Mouse (Mus musculus) heart, postnatal 25 days (tissue): Measurements from ENCODE around the gene Bcl9. TPM values are rescaled to one million over a fixed set of nuclear protein-coding genes. Genes with fewer than 3 reads are reported as not detected.

ENCODE experiments used
- DNase-seq: peaks from one replicate; pipeline ENCODE4 v3.0.0; 2022; ENCODE audit warnings: low spot score
- intact Hi-C: fragments of 180-260 bp; cut with DNase I; formaldehyde crosslinking; loops from one replicate; pipeline ENCODE4 v1.15.1; 2025
- total RNA-seq, 2 experiments: library from RNA; stranded (reverse); gene quantifications; 2 replicates each; pipeline ENCODE4 v1.2.3; 2021

The Bcl9 gene
- total RNA-seq, 2 experiments from 2014 or later: 18.8 to 22.5 TPM

DNA sequence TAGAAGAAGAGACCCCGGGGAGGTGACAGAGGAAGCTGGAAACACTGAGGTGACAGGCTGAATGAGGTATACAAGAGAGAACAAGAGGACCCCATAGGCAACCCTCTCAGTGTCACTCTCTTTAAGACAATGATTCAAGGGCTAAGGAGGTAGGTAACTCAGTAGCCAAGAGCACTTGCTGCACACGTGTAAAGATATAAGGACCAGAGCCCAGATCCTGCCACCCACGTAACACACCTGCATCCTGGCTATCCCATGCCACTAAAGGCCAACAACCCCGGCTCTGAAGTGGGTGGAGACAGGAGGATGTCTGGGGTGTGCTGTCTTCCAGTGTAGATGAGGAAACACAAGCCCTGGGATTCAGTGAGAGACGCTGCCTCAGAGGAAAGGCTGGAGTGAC lies 58.4 kb downstream of the Bcl9 start:
- no peak for DNase-seq
- intact Hi-C loops: no loop called here

DNA sequence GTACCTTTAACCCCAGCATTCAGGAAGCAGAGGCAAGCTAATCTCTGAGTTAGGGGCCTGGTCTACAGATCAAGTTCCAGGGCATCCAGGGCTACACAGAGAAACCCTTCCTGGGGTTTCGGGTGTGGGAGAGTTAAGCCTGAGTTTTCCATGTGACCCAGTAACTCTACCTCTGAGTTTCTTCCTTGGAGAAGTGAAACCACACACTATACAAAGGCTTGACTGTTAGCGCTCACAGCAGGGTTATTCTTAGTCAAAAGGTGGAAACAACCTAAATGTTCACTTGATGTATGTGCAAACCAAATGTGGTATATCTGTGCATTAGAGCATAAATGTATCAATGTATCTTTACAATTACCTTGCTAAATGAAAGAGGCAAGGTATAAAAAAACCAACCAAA lies 59.2 kb downstream of the Bcl9 start:
- DNase-seq: no peak
- intact Hi-C loops: no loop called here

DNA sequence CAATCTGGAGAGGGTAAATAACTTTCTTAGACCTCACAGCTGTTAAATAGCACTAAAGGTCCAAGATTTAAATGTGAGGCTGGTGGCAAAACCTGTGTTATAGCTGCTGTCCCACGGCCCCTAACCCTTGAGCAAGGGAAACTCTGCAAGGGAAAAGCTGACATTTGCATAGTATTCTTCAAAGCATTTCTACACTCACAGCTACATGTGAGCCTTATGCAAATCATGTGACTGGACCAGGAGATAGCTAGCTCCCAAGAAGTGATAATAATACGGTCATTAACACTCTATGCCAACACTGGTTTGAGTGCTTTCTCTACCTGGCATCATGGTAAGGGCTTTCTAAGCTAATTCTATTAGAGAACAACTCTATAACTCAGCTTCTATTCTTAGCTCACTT lies 60.3 kb downstream of the Bcl9 start:
- DNase-seq: no peak
- intact Hi-C loops: no loop called here

DNA sequence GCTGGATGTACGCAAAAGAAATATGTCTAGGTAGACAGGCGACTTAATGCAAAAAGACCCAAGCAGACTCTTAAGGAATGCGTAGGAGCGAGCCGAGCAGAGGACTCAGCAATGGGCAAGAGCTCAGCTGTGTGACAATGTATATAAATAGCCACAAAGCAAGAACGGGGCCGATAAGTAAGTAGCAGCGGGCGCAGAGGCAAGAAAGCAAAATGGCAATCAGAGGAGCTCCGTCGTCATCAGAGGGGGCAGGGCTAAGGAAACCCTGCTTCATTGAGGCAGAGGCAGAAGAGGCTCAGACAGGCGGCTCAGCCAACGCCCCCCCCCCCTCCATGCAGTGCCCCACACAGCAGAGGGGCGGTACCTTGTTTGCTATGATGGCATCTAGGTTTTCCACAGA lies 62.9 kb downstream of the Bcl9 start:
- DNase-seq: no peak
- intact Hi-C loops: no loop called here

DNA sequence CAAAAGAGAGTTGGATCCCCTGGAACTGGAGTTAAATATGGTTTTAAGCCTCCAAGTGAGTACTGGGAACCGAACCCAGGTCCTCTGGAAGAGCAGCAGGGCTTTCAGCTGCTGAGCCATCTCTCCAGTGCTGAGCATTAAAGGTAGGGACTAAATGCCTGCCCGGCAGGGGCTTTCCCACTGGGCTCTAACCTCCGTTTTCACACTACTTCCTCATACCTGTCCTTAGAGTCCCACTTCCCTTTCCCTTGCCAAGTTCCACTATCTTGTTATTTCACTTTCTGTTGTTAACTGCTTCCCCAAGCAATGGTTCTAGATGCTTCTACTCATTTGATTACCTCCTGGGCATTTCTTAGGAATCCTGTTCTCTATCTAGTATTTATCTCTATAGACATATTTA lies 65.4 kb downstream of the Bcl9 start:
- intact Hi-C loops: no loop called here
- DNase-seq: no peak

DNA sequence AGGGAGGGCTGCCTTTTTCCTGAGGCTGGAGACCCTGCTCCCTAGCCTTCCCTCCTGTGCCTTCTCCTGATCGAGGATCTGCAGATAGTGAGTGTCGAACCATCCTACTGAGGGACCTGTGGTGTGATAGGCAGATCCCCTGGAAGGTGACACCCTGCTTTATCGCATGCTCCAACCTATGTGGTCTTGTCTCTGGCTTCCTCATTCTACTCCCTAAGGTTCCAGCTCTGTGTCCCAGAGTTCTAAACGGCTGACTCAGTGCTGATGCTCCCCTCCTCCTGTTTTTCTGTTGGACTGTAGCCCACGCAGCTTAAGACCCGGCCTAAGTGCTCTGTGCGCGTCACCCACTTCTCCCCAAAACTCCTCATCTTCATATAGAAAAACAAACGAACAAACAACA lies 65.9 kb downstream of the Bcl9 start:
- no peak for DNase-seq
- intact Hi-C loops: no loop called here

DNA sequence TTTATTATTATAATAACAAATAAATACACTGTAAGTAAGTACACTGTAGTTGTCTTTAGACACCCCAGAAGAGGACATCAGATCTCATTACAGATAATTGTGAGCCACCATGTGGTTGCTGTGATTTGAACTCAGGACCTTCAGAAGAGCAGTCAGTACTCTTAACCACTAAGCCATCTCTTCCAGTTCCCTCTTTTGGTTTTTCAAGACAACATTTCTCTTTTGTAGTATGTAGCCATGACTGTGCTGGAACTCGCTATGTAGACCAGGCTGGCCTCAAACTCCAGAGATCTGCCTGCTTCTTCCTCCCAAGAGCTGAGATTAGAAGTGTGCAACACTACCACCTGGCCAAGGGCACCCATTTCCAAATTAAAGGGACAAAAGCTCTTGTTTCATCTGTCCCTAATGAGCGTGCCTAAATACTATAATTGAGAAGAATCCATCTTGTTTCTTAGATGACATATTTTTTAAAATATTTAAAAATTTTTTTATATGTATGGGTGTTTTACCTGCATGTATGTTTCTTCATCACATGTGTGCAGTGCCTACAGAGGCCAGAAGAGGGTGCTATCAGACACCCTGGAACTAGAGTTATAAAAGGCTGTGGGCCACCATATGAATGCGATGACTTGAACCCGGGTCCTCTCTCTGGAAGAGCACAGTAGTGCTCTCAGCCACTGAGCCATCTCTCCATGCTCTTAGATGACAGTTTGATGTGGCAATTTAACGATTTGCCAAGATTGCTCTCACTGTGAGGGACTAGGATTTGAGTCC lies 66.9 kb downstream of the Bcl9 start:
- intact Hi-C loops: no loop called here
- no peak for DNase-seq

DNA sequence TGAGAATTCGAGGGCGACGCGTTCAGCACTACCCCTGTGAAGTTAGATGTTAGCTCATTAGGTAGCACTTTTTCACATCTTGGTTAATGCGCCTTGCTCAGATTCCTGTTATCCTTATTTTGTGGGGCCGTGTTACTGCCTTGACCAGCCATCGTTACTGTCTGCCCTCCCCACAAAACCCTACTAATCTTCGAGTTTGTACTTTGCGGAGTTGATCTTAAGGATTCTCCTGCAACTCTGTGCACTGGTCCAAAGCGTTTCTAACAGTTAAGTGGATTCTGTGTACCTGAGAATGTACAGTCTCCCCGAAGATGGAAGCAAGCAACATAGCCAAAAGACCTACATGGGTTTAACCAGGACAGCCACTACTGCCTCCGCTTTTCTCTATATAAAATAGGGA lies 69.3 kb downstream of the Bcl9 start:
- intact Hi-C loops: loop anchor here (5.0 kb wide), 1 partner anchor 71 kb away; the partner anchor contains the start of gene Acp6
- DNase-seq: no peak

DNA sequence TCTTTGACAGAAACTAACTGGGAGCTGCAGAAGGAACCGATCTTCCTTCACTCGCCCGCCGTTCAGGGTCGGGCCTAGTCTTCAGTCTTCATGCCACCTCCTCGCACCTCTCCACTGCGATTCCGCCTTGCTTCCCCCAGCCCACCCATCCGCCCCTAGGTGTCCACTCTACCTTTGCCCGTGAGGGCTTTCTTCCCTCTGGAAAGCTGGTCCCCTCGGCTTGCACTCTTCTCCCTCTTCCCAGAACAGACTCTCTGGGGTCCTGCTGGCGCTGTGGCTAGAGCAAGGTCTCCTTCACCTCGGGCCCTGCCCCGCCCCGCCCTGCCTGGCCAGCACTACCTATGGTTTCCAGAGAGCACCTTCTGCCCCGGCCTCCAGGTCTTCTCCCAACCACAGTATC lies 69.7 kb downstream of the Bcl9 start:
- no peak for DNase-seq
- intact Hi-C loops: loop anchor here (5.0 kb wide), 1 partner anchor 71 kb away; the partner anchor contains the start of gene Acp6

DNA sequence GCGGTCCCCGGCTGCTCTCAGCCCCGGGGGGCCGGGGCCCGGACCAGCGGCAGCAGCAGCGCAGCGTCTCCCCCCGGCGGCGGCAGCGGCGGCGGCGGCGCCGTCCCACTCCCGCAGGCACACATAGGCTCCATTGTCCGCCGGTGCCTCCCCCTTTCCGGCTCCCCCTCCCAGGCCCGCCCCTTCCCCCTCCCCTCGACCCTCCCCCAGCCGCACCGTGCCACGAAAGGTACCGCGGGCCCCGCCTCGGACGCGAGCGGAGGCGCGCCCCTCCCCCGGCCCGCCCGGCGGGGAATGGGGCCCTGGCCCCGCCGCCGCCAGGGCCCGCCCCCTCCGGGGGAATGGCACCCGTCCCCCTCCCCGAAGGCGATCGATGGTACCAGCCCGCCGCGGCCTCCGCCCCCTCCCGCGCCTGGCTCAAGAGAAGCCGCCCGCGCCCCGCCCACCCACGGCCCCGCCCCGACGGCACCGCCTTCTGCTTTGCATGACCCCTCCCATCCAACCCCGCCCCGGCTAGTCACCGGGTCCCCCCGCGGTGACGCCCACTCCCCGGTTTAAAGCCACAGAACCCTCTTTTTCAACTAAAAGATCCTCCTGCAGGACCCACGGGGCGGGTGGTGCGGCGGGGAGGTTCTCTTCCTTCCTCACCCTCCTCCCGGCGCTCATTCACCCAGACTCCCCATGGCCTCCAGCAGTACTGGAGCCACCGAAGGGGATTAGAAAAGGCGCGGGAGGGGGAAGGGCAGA lies 70.3 kb downstream of the Bcl9 start:
- peak; percentile 89 for DNase-seq

DNA sequence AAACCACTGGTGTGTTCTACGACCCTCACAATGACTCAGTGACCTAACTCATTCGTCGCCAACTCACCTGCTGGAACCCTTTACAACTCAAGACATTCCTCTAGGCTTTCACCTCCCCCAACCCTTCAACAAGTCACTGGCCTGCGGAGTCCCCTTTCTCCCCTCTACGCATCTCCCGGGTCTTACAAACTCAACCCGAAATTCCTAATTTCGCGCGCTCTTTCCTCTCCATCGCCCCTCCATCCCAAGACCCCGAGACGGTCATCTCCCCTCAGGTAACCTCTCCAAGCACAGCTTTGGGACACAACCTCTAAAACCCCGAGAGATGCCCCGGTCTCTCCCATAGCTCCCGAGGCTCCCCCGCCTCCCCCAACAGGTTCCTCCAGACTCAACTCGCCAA lies 71.0 kb downstream of the Bcl9 start:
- DNase-seq: no peak
- intact Hi-C loops: loop anchor here (2.0 to 5.0 kb wide), 2 partner anchors 69 to 70 kb away; partner anchors contain the start of genes Acp6 and Bcl9

More for the DNA sequence above, 70.3 kb downstream of the Bcl9 start:
- intact Hi-C loops: loop anchor here (2.0 to 5.0 kb wide), 2 partner anchors 69 to 70 kb away; partner anchors contain the start of genes Acp6 and Bcl9

DNA sequence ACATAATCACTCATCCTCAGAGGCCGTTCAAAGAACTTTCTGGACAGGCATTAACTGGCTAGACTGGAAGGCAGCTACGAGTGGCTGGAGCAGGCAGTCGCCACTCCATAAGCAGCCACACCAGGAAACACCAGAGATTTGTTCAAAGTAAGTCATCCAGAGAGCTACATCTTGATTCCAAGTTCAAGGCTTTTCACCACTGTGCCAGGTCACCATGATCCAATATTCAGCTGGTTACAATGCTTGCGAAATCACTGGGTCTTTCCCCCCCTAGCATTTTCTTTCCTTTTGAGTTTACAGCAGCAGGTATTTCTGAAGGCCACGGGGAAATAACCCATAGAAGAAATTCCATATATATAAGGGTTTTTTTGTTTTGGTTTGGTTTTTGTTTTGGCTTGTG lies 72.5 kb downstream of the Bcl9 start:
- DNase-seq: no peak
- intact Hi-C loops: loop anchor here (5.0 kb wide), 1 partner anchor 68 kb away; the partner anchor contains the start of gene Acp6

DNA sequence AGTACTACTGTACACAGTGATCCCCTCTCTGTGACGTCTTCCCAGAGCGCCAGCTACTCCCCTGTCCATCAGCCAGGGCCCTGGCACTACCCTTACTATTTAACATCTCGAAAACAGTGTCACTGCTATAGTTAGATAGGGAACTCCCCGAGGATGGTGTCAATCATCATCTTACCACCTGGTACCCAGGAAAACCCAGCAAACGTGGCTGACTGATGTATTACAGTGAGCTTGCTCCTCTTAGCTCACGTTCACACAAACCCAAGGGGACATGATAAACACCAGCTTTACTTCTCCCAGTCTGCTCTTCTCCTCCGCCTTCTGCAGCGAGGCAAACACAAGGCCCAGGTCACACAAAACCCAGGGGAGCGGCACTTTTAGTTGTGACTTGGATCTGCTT lies 74.5 kb downstream of the Bcl9 start:
- DNase-seq: no peak
- intact Hi-C loops: no loop called here

DNA sequence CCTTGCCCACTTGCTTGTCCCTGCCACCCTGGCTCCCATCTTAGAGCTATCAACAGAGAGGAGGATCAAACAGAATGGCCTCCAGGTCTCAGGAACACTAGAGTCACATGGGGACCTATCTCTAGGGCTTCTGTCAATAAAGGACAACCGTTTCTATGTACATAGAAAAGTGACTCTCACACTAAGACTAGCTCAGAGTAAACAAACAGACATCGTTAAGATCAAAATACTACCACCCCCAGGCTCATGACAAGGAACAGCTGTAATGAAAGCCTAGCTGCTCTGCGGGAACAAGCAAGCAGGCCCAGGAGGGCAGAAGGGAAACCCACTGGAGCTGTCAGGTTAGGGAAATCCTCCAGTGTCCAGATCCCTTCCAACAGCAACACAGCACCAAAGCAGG lies 82.2 kb downstream of the Bcl9 start:
- intact Hi-C loops: no loop called here
- DNase-seq: no peak

DNA sequence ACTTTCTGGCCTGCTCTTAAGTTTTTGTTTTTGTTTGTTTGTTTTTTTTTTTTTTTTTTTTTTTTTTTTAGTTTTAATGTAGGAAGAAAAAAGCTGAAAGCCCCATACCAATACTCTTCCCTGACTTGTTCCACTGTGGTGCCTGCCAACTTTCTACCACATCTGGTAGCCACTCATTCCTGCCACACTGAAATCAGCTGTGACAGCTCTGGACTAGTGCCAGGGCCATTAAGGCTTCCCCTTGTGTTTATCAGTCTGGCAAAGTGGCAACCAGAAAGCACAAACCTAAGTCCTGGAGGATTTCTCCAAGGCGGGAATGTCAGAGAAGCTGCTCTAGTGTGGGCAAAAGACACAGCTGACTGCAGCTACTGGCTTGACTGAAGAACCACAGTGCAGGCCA lies 83.3 kb downstream of the Bcl9 start:
- DNase-seq: no peak

DNA sequence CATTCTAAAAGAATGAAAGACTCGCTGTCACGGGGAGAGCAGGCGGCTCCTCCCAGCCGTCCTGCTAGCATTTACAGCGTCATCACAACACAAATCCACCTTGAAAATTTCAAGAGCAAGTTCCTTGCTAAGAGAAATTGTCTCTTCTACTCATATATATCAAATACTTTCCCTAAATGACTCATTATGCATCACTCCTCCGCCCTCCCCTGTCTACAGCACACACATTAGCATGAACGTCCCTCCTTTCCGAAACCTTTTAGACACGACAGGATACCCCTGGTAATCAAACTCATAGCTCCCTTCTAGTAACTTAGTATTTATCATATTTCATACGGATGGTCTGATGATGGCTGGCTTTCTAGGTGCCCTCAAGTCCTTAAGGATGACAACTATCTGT lies 83.8 kb downstream of the Bcl9 start:
- intact Hi-C loops: no loop called here
- DNase-seq: no peak

More for the DNA sequence above, 83.3 kb downstream of the Bcl9 start:
- intact Hi-C loops: no loop called here

DNA sequence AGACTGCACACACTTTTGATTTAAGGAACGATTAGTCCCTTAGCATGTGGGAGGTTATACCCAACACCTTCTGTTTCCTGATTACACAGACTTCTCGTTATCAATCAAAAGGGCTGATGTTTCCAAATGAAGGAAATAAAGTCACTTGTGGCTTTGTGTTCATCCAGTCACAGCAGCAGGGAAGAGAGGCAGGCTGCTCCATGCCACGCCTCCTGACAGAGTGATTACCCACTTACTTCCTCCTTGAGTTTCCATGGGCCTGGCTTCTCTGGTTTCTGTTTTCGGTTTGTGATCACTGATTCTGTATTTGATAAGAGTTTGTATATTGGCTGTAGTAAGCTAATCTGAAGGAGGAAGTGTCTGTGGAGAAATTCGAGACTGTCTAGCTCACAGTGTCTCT lies 86.5 kb downstream of the Bcl9 start:
- intact Hi-C loops: no loop called here
- DNase-seq: no peak

DNA sequence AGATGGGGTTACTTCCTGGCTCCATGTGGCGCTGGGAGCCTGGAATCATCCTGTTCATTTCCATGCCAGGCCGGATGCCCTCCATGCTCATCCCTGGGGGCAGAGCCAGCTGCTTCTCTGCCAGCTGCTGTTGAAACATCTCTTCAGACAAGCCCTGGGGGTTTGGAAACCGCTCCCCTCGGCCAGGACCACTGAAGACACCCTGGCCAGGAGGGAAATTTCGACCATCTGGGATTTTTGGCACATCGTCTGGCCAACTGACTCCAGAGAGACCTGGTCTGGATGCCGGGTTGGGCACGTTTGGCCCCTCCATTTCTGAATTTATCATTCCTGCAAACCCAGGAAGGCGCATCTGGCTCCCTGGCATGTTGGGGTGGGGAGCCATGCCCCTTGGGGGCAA lies 88.4 kb downstream of the Bcl9 start:
- intact Hi-C loops: no loop called here
- no peak for DNase-seq

DNA sequence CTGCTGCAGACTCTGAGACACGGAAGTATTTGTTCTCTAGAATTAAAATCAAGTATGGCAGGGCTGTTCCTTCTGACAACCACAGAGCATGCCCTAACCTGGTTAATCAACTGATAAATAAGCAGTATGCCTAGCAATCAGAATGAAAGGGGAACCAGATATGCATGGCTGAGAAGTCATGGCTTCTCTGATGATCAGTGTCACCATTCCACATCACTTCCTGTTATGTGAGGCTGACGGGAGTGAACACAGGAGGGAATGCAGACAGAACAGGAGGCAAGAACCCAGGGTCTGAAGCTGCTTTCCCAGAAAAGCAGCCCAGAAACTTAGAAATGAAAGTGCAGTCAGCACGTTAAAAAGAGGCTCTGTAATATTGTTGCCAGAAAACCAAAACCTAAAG lies 91.2 kb downstream of the Bcl9 start:
- intact Hi-C loops: no loop called here
- DNase-seq: no peak

DNA sequence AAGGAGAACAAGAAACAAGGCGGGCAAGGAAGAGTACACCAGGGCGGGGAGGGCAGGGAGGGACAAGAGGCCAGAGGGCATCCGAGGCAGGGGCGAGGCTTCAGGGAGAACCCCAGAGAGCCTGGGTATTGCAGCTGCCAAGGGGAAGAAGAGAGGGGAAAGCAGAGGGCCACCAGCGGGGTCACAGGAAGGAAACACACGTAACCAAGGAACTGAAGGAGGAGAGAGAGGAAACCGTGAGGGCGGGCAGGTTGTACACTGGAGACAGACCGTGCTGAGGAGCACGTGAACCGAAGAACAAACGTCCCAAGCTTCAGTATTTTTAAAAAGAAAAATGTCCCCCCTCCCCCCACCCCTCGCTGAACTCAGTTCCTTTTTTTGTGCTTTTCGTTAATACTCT lies 93.8 kb downstream of the Bcl9 start:
- no peak for DNase-seq
- intact Hi-C loops: loop anchor here (2.0 kb wide), 1 partner anchor 107 kb away; no protein-coding TSS in a partner anchor

DNA sequence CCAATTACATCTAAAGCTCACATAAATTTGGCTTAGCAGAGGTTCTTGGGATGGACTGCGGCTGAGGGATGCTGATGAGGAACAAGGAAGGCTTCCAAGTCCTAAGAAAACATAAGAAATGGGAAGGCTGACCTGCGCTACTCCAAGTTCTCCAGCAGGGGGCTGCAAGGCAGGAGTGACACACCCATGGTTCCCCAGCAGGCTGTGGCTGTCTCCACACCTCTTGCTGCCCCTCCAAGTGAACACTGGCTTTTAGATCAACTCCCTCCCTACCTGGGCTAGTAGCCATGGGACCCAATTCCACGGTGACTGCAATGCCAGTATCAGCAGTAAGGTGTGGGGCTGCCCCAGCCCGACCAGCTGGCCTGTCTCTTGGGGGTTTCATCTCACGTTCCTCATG lies 95.8 kb downstream of the Bcl9 start:
- intact Hi-C loops: loop anchor here (1.0 to 2.0 kb wide), 2 partner anchors 109 to 137 kb away; no protein-coding TSS in a partner anchor
- DNase-seq: no peak
